Mouse (Mus musculus): ENCODE data around the gene Qtrt2. TPM values are rescaled to one million over a fixed set of nuclear protein-coding genes. Genes with fewer than 3 reads are reported as not detected.

The Qtrt2 gene
- polyA plus RNA-seq, 1 experiment from 2014 or later: 19.1 TPM

GRCm38 (mm10) chr16:43963291-43963690, 36.7 kb upstream of the Qtrt2 start:
- H3K4me1 ChIP-seq (ENCODE audit: control insufficient read depth, insufficient read depth, low read length): no peaks in the 10 kb centered on the region
- 82% methylated on average over 9 of the region's 9 CpGs for WGBS (ENCODE audit: insufficient replicate concordance)
- H3K9ac ChIP-seq (ENCODE audit: low read depth, low read length): no peak overlapping the region
- H3K4me3 ChIP-seq (ENCODE audit: low read depth, low read length): no peak overlapping the region
- no peak for ATAC-seq (replicated peaks; ENCODE audit: insufficient number of reproducible peaks, low FRiP score, low TSS enrichment)
- H3K4me2 ChIP-seq: no peak overlapping the region
- no peak overlapping the region for H3K27ac ChIP-seq (ENCODE audit: low read depth, low read length)
- no peaks in the 10 kb centered on the region for H3K36me3 ChIP-seq (ENCODE audit: control insufficient read depth, insufficient read depth, low read length)
- H3K27me3 ChIP-seq (ENCODE audit: control insufficient read depth, insufficient read depth, low read length): no peaks in the 10 kb centered on the region
- H3K9me3 ChIP-seq (replicated peaks; ENCODE audit: control insufficient read depth, low read length): no peaks in the 10 kb centered on the region

GRCm38 (mm10) chr16:43958038-43958437, 31.4 kb upstream of the Qtrt2 start:
- ATAC-seq (replicated peaks; ENCODE audit: insufficient number of reproducible peaks, low FRiP score, low TSS enrichment): no peak
- no peak overlapping the region for H3K4me3 ChIP-seq (ENCODE audit: low read depth, low read length)
- H3K9me3 ChIP-seq (replicated peaks; ENCODE audit: control insufficient read depth, low read length): no peaks in the 10 kb centered on the region
- H3K27ac ChIP-seq (ENCODE audit: low read depth, low read length): no peak overlapping the region
- H3K27me3 ChIP-seq (ENCODE audit: control insufficient read depth, insufficient read depth, low read length): no peaks in the 10 kb centered on the region
- WGBS (ENCODE audit: insufficient replicate concordance): 85% methylated on average over 4 of the region's 4 CpGs
- H3K36me3 ChIP-seq (ENCODE audit: control insufficient read depth, insufficient read depth, low read length): peaks cover 3% of the 10 kb centered on the region; the same call in 1 of the 2 replicates
- H3K4me2 ChIP-seq: no peak overlapping the region
- H3K9ac ChIP-seq (ENCODE audit: low read depth, low read length): no peak overlapping the region
- no peaks in the 10 kb centered on the region for H3K4me1 ChIP-seq (ENCODE audit: control insufficient read depth, insufficient read depth, low read length)

GRCm38 (mm10) chr16:43954913-43955312, 28.3 kb upstream of the Qtrt2 start:
- Histone ChIP-seq H3K9me3 (replicated peaks; ENCODE audit: control insufficient read depth, low read length) (no peaks in the 10 kb centered on the region), H3K9ac (ENCODE audit: low read depth, low read length) (no peak overlapping the region), H3K36me3 (ENCODE audit: control insufficient read depth, insufficient read depth, low read length) (peaks cover 3% of the 10 kb centered on the region; the same call in 1 of the 2 replicates), H3K4me2 (no peak overlapping the region), H3K27ac (ENCODE audit: low read depth, low read length) (no peak overlapping the region), H3K27me3 (ENCODE audit: control insufficient read depth, insufficient read depth, low read length) (no peaks in the 10 kb centered on the region), H3K4me1 (ENCODE audit: control insufficient read depth, insufficient read depth, low read length) (no peaks in the 10 kb centered on the region), H3K4me3 (ENCODE audit: low read depth, low read length) (no peak overlapping the region)
- no peak for ATAC-seq (replicated peaks; ENCODE audit: insufficient number of reproducible peaks, low FRiP score, low TSS enrichment)
- WGBS (ENCODE audit: insufficient replicate concordance): 59% methylated on average over 6 of the region's 6 CpGs

GRCm38 (mm10) chr16:43951591-43951990, 25.0 kb upstream of the Qtrt2 start:
- WGBS (ENCODE audit: insufficient replicate concordance): 67% methylated on average over 4 of the region's 4 CpGs
- ATAC-seq (replicated peaks; ENCODE audit: insufficient number of reproducible peaks, low FRiP score, low TSS enrichment): no peak
- no peak overlapping the region for H3K9ac ChIP-seq (ENCODE audit: low read depth, low read length)

GRCm38 (mm10) chr16:43945869-43946268, 19.3 kb upstream of the Qtrt2 start:
- H3K4me2 ChIP-seq: no peak overlapping the region
- no peaks in the 10 kb centered on the region for H3K9me3 ChIP-seq (replicated peaks; ENCODE audit: control insufficient read depth, low read length)
- H3K27ac ChIP-seq (ENCODE audit: low read depth, low read length): no peak overlapping the region
- H3K36me3 ChIP-seq (ENCODE audit: control insufficient read depth, insufficient read depth, low read length): no peaks in the 10 kb centered on the region
- no peaks in the 10 kb centered on the region for H3K27me3 ChIP-seq (ENCODE audit: control insufficient read depth, insufficient read depth, low read length)
- H3K4me3 ChIP-seq (ENCODE audit: low read depth, low read length): no peak overlapping the region
- H3K4me1 ChIP-seq (ENCODE audit: control insufficient read depth, insufficient read depth, low read length): no peaks in the 10 kb centered on the region
- ATAC-seq (replicated peaks; ENCODE audit: insufficient number of reproducible peaks, low FRiP score, low TSS enrichment): no peak
- H3K9ac ChIP-seq (ENCODE audit: low read depth, low read length): no peak overlapping the region
- 67% methylated on average over 3 of the region's 3 CpGs for WGBS (ENCODE audit: insufficient replicate concordance)

More at GRCm38 (mm10) chr16:43951591-43951990, 25.0 kb upstream of the Qtrt2 start:
- no peak overlapping the region for H3K27ac ChIP-seq (ENCODE audit: low read depth, low read length)
- H3K36me3 ChIP-seq (ENCODE audit: control insufficient read depth, insufficient read depth, low read length): no peaks in the 10 kb centered on the region
- no peaks in the 10 kb centered on the region for H3K4me1 ChIP-seq (ENCODE audit: control insufficient read depth, insufficient read depth, low read length)
- H3K27me3 ChIP-seq (ENCODE audit: control insufficient read depth, insufficient read depth, low read length): no peaks in the 10 kb centered on the region
- no peak overlapping the region for H3K4me3 ChIP-seq (ENCODE audit: low read depth, low read length)
- H3K9me3 ChIP-seq (replicated peaks; ENCODE audit: control insufficient read depth, low read length): no peaks in the 10 kb centered on the region
- H3K4me2 ChIP-seq: no peak overlapping the region

- no peaks in the 10 kb centered on the region for H3K9me3 ChIP-seq (replicated peaks; ENCODE audit: control insufficient read depth, low read length)
Observed at GRCm38 (mm10) chr16:43945351-43945750, 18.7 kb upstream of the Qtrt2 start.

GRCm38 (mm10) chr16:43940846-43941245, 14.2 kb upstream of the Qtrt2 start:
- no peaks in the 10 kb centered on the region for H3K4me1 ChIP-seq (ENCODE audit: control insufficient read depth, insufficient read depth, low read length)
- H3K9me3 ChIP-seq (replicated peaks; ENCODE audit: control insufficient read depth, low read length): no peaks in the 10 kb centered on the region
- 83% methylated on average over 4 of the region's 4 CpGs for WGBS (ENCODE audit: insufficient replicate concordance)
- H3K9ac ChIP-seq (ENCODE audit: low read depth, low read length): no peak overlapping the region
- no peaks in the 10 kb centered on the region for H3K36me3 ChIP-seq (ENCODE audit: control insufficient read depth, insufficient read depth, low read length)
- ATAC-seq (replicated peaks; ENCODE audit: insufficient number of reproducible peaks, low FRiP score, low TSS enrichment): no peak
- H3K27ac ChIP-seq (ENCODE audit: low read depth, low read length): no peak overlapping the region
- no peak overlapping the region for H3K4me3 ChIP-seq (ENCODE audit: low read depth, low read length)
- no peaks in the 10 kb centered on the region for H3K27me3 ChIP-seq (ENCODE audit: control insufficient read depth, insufficient read depth, low read length)
- H3K4me2 ChIP-seq: no peak overlapping the region

More at GRCm38 (mm10) chr16:43945351-43945750, 18.7 kb upstream of the Qtrt2 start:
- 80% methylated on average over 3 of the region's 3 CpGs for WGBS (ENCODE audit: insufficient replicate concordance)
- no peak overlapping the region for H3K27ac ChIP-seq (ENCODE audit: low read depth, low read length)
- no peak overlapping the region for H3K4me3 ChIP-seq (ENCODE audit: low read depth, low read length)
- H3K4me2 ChIP-seq: no peak overlapping the region
- no peak overlapping the region for H3K9ac ChIP-seq (ENCODE audit: low read depth, low read length)
- no peaks in the 10 kb centered on the region for H3K4me1 ChIP-seq (ENCODE audit: control insufficient read depth, insufficient read depth, low read length)
- H3K36me3 ChIP-seq (ENCODE audit: control insufficient read depth, insufficient read depth, low read length): no peaks in the 10 kb centered on the region
- H3K27me3 ChIP-seq (ENCODE audit: control insufficient read depth, insufficient read depth, low read length): no peaks in the 10 kb centered on the region
- ATAC-seq (replicated peaks; ENCODE audit: insufficient number of reproducible peaks, low FRiP score, low TSS enrichment): no peak

GRCm38 (mm10) chr16:43935892-43936291, 9.3 kb upstream of the Qtrt2 start:
- Histone ChIP-seq H3K27me3 (ENCODE audit: control insufficient read depth, insufficient read depth, low read length) (no peaks in the 10 kb centered on the region), H3K9me3 (replicated peaks; ENCODE audit: control insufficient read depth, low read length) (no peaks in the 10 kb centered on the region), H3K4me3 (ENCODE audit: low read depth, low read length) (no peak overlapping the region), H3K4me2 (no peak overlapping the region), H3K27ac (ENCODE audit: low read depth, low read length) (no peak overlapping the region), H3K9ac (ENCODE audit: low read depth, low read length) (no peak overlapping the region), H3K4me1 (ENCODE audit: control insufficient read depth, insufficient read depth, low read length) (no peaks in the 10 kb centered on the region), H3K36me3 (ENCODE audit: control insufficient read depth, insufficient read depth, low read length) (no peaks in the 10 kb centered on the region)
- no peak for ATAC-seq (replicated peaks; ENCODE audit: insufficient number of reproducible peaks, low FRiP score, low TSS enrichment)
- 64% methylated on average over 3 of the region's 3 CpGs for WGBS (ENCODE audit: insufficient replicate concordance)

- Histone ChIP-seq H3K36me3 (ENCODE audit: control insufficient read depth, insufficient read depth, low read length) (no peaks in the 10 kb centered on the region), H3K9ac (ENCODE audit: low read depth, low read length) (no peak overlapping the region), H3K4me3 (ENCODE audit: low read depth, low read length) (no peak overlapping the region), H3K9me3 (replicated peaks; ENCODE audit: control insufficient read depth, low read length) (no peaks in the 10 kb centered on the region), H3K27me3 (ENCODE audit: control insufficient read depth, insufficient read depth, low read length) (no peaks in the 10 kb centered on the region), H3K4me2 (no peak overlapping the region), H3K27ac (ENCODE audit: low read depth, low read length) (no peak overlapping the region), H3K4me1 (ENCODE audit: control insufficient read depth, insufficient read depth, low read length) (no peaks in the 10 kb centered on the region)
- ATAC-seq (replicated peaks; ENCODE audit: insufficient number of reproducible peaks, low FRiP score, low TSS enrichment): no peak
- 69% methylated on average over 3 of the region's 3 CpGs for WGBS (ENCODE audit: insufficient replicate concordance)
Observed at GRCm38 (mm10) chr16:43935367-43935766, 8.8 kb upstream of the Qtrt2 start.
